Mouse (Mus musculus): Measurements from ENCODE around the gene Zmym6. TPM values are rescaled to one million over a fixed set of nuclear protein-coding genes. Genes with fewer than 3 reads are reported as not detected.

Zmym6 gene
- polyA plus RNA-seq, 1 experiment from 2014 or later: 22.3 TPM

GRCm38 (mm10) chr4:127138486-127138885 lies 61.3 kb downstream of the Zmym6 start:
- ATAC-seq (ENCODE audit: insufficient number of reproducible peaks, low FRiP score, low TSS enrichment, low read depth): no peak
- 68% methylated on average over 6 of the region's 6 CpGs for WGBS

GRCm38 (mm10) chr4:127150031-127150430 lies 72.8 kb downstream of the Zmym6 start:
- Histone ChIP-seq H3K4me3 (ENCODE audit: low read depth, low read length) (no peak overlapping the region), H3K9me3 (ENCODE audit: control insufficient read depth, low read length) (no peaks in the 10 kb centered on the region), H3K4me1 (ENCODE audit: control insufficient read depth, insufficient read depth, low read length) (no peaks in the 10 kb centered on the region), H3K27ac (replicated peaks; ENCODE audit: low read depth, low read length) (no peak overlapping the region), H3K36me3 (ENCODE audit: control insufficient read depth, insufficient read depth, low read length) (no peaks in the 10 kb centered on the region), H3K9ac (ENCODE audit: low read length) (no peak overlapping the region), H3K4me2 (ENCODE audit: low read depth, severe bottlenecking) (no peak overlapping the region), H3K27me3 (ENCODE audit: control insufficient read depth, insufficient read depth, low read length) (no peaks in the 10 kb centered on the region)
- whole genome bisulfite sequencing: 88% methylated on average over 13 of the region's 13 CpGs
- ATAC-seq (ENCODE audit: insufficient number of reproducible peaks, low FRiP score, low TSS enrichment, low read depth): no peak
- DNase-seq (ENCODE audit: low spot score): no peak

More at GRCm38 (mm10) chr4:127138486-127138885, 61.3 kb downstream of the Zmym6 start:
- DNase-seq (ENCODE audit: low spot score): no peak
- Histone ChIP-seq H3K4me3 (ENCODE audit: low read depth, low read length) (no peak overlapping the region), H3K27me3 (ENCODE audit: control insufficient read depth, insufficient read depth, low read length) (no peaks in the 10 kb centered on the region), H3K27ac (replicated peaks; ENCODE audit: low read depth, low read length) (no peak overlapping the region), H3K4me1 (ENCODE audit: control insufficient read depth, insufficient read depth, low read length) (no peaks in the 10 kb centered on the region), H3K36me3 (ENCODE audit: control insufficient read depth, insufficient read depth, low read length) (no peaks in the 10 kb centered on the region), H3K9ac (ENCODE audit: low read length) (no peak overlapping the region), H3K4me2 (ENCODE audit: low read depth, severe bottlenecking) (no peak overlapping the region), H3K9me3 (ENCODE audit: control insufficient read depth, low read length) (no peaks in the 10 kb centered on the region)

- H3K27ac ChIP-seq (replicated peaks; ENCODE audit: low read depth, low read length): no peak overlapping the region
- ATAC-seq (ENCODE audit: insufficient number of reproducible peaks, low FRiP score, low TSS enrichment, low read depth) (no peak), DNase-seq (ENCODE audit: low spot score) (no peak)
- no peaks in the 10 kb centered on the region for H3K36me3 ChIP-seq (ENCODE audit: control insufficient read depth, insufficient read depth, low read length)
- H3K4me2 ChIP-seq (ENCODE audit: low read depth, severe bottlenecking): no peak overlapping the region
- no peaks in the 10 kb centered on the region for H3K27me3 ChIP-seq (ENCODE audit: control insufficient read depth, insufficient read depth, low read length)
- 38% methylated on average over 1 of the region's 1 CpGs for WGBS
- no peaks in the 10 kb centered on the region for H3K4me1 ChIP-seq (ENCODE audit: control insufficient read depth, insufficient read depth, low read length)
- H3K4me3 ChIP-seq (ENCODE audit: low read depth, low read length): no peak overlapping the region
- no peaks in the 10 kb centered on the region for H3K9me3 ChIP-seq (ENCODE audit: control insufficient read depth, low read length)
- no peak overlapping the region for H3K9ac ChIP-seq (ENCODE audit: low read length)
Measured at GRCm38 (mm10) chr4:127153345-127153744, 76.2 kb downstream of the Zmym6 start.

- WGBS: 63% methylated on average over 5 of the region's 5 CpGs
- ATAC-seq (ENCODE audit: insufficient number of reproducible peaks, low FRiP score, low TSS enrichment, low read depth) (no peak), DNase-seq (ENCODE audit: low spot score) (no peak)
- Histone ChIP-seq H3K4me2 (ENCODE audit: low read depth, severe bottlenecking) (no peak overlapping the region), H3K9me3 (ENCODE audit: control insufficient read depth, low read length) (no peaks in the 10 kb centered on the region), H3K36me3 (ENCODE audit: control insufficient read depth, insufficient read depth, low read length) (no peaks in the 10 kb centered on the region), H3K27ac (replicated peaks; ENCODE audit: low read depth, low read length) (no peak overlapping the region), H3K4me3 (ENCODE audit: low read depth, low read length) (no peak overlapping the region), H3K27me3 (ENCODE audit: control insufficient read depth, insufficient read depth, low read length) (no peaks in the 10 kb centered on the region), H3K9ac (ENCODE audit: low read length) (no peak overlapping the region), H3K4me1 (ENCODE audit: control insufficient read depth, insufficient read depth, low read length) (no peaks in the 10 kb centered on the region)
Measured at GRCm38 (mm10) chr4:127155757-127156156, 78.6 kb downstream of the Zmym6 start.

GRCm38 (mm10) chr4:127157746-127158145 lies 80.6 kb downstream of the Zmym6 start:
- H3K9ac ChIP-seq (ENCODE audit: low read length): no peak overlapping the region
- ATAC-seq (ENCODE audit: insufficient number of reproducible peaks, low FRiP score, low TSS enrichment, low read depth) (no peak), DNase-seq (ENCODE audit: low spot score) (no peak)
- 83% methylated on average over 4 of the region's 4 CpGs for WGBS
- H3K36me3 ChIP-seq (ENCODE audit: control insufficient read depth, insufficient read depth, low read length): no peaks in the 10 kb centered on the region
- H3K4me3 ChIP-seq (ENCODE audit: low read depth, low read length): no peak overlapping the region
- H3K4me2 ChIP-seq (ENCODE audit: low read depth, severe bottlenecking): no peak overlapping the region
- no peaks in the 10 kb centered on the region for H3K27me3 ChIP-seq (ENCODE audit: control insufficient read depth, insufficient read depth, low read length)
- H3K9me3 ChIP-seq (ENCODE audit: control insufficient read depth, low read length): no peaks in the 10 kb centered on the region
- no peak overlapping the region for H3K27ac ChIP-seq (replicated peaks; ENCODE audit: low read depth, low read length)
- no peaks in the 10 kb centered on the region for H3K4me1 ChIP-seq (ENCODE audit: control insufficient read depth, insufficient read depth, low read length)

- peaks cover 21% of the 10 kb centered on the region for H3K27me3 ChIP-seq (ENCODE audit: control insufficient read depth, insufficient read depth, low read length)
- H3K9ac ChIP-seq (ENCODE audit: low read length): no peak overlapping the region
- H3K36me3 ChIP-seq (ENCODE audit: control insufficient read depth, insufficient read depth, low read length): no peaks in the 10 kb centered on the region
- H3K27ac ChIP-seq (replicated peaks; ENCODE audit: low read depth, low read length): no peak overlapping the region
- no peaks in the 10 kb centered on the region for H3K9me3 ChIP-seq (ENCODE audit: control insufficient read depth, low read length)
- no peak overlapping the region for H3K4me3 ChIP-seq (ENCODE audit: low read depth, low read length)
- ATAC-seq (ENCODE audit: insufficient number of reproducible peaks, low FRiP score, low TSS enrichment, low read depth): no peak
- no peak overlapping the region for H3K4me2 ChIP-seq (ENCODE audit: low read depth, severe bottlenecking)
- no peak for DNase-seq (ENCODE audit: low spot score)
- WGBS: 65% methylated on average over 8 of the region's 8 CpGs
- H3K4me1 ChIP-seq (ENCODE audit: control insufficient read depth, insufficient read depth, low read length): peaks cover 6% of the 10 kb centered on the region; the same call in 1 of the 2 replicates
Measured at GRCm38 (mm10) chr4:127163926-127164325, 86.7 kb downstream of the Zmym6 start.

- H3K4me1 ChIP-seq (ENCODE audit: control insufficient read depth, insufficient read depth, low read length): peaks cover 9% of the 10 kb centered on the region
- DNase-seq (ENCODE audit: low spot score) (no peak), ATAC-seq (ENCODE audit: insufficient number of reproducible peaks, low FRiP score, low TSS enrichment, low read depth) (no peak)
- WGBS: 74% methylated on average over 5 of the region's 5 CpGs
- H3K27ac ChIP-seq (replicated peaks; ENCODE audit: low read depth, low read length): no peak overlapping the region
- H3K36me3 ChIP-seq (ENCODE audit: control insufficient read depth, insufficient read depth, low read length): no peaks in the 10 kb centered on the region
- H3K27me3 ChIP-seq (ENCODE audit: control insufficient read depth, insufficient read depth, low read length): peaks cover 47% of the 10 kb centered on the region
- no peaks in the 10 kb centered on the region for H3K9me3 ChIP-seq (ENCODE audit: control insufficient read depth, low read length)
- H3K9ac ChIP-seq (ENCODE audit: low read length): no peak overlapping the region
- no peak overlapping the region for H3K4me3 ChIP-seq (ENCODE audit: low read depth, low read length)
- H3K4me2 ChIP-seq (ENCODE audit: low read depth, severe bottlenecking): no peak overlapping the region
Measured at GRCm38 (mm10) chr4:127167096-127167495, 89.9 kb downstream of the Zmym6 start.

- DNase-seq (ENCODE audit: low spot score) (no peak), ATAC-seq (ENCODE audit: insufficient number of reproducible peaks, low FRiP score, low TSS enrichment, low read depth) (no peak)
- peaks cover 9% of the 10 kb centered on the region for H3K4me1 ChIP-seq (ENCODE audit: control insufficient read depth, insufficient read depth, low read length)
- H3K27ac ChIP-seq (replicated peaks; ENCODE audit: low read depth, low read length): no peak overlapping the region
- H3K36me3 ChIP-seq (ENCODE audit: control insufficient read depth, insufficient read depth, low read length): no peaks in the 10 kb centered on the region
- no peaks in the 10 kb centered on the region for H3K9me3 ChIP-seq (ENCODE audit: control insufficient read depth, low read length)
- H3K27me3 ChIP-seq (ENCODE audit: control insufficient read depth, insufficient read depth, low read length): peaks cover 47% of the 10 kb centered on the region
- whole genome bisulfite sequencing: 17% methylated on average over 8 of the region's 8 CpGs
- no peak overlapping the region for H3K4me2 ChIP-seq (ENCODE audit: low read depth, severe bottlenecking)
- H3K9ac ChIP-seq (ENCODE audit: low read length): no peak overlapping the region
- peak overlapping the region; percentile 65; the same call in 1 of the 2 replicates for H3K4me3 ChIP-seq (ENCODE audit: low read depth, low read length)
Measured at GRCm38 (mm10) chr4:127167731-127168130, 90.5 kb downstream of the Zmym6 start.

- Histone ChIP-seq H3K27me3 (ENCODE audit: control insufficient read depth, insufficient read depth, low read length) (peaks cover 47% of the 10 kb centered on the region), H3K4me3 (ENCODE audit: low read depth, low read length) (peak overlapping the region; percentile 65), H3K4me1 (ENCODE audit: control insufficient read depth, insufficient read depth, low read length) (peaks cover 9% of the 10 kb centered on the region), H3K36me3 (ENCODE audit: control insufficient read depth, insufficient read depth, low read length) (no peaks in the 10 kb centered on the region), H3K4me2 (ENCODE audit: low read depth, severe bottlenecking) (peak overlapping the region; percentile 100), H3K27ac (replicated peaks; ENCODE audit: low read depth, low read length) (no peak overlapping the region), H3K9ac (ENCODE audit: low read length) (no peak overlapping the region), H3K9me3 (ENCODE audit: control insufficient read depth, low read length) (no peaks in the 10 kb centered on the region)
- WGBS: under 1% methylated on average over 38 of the region's 39 CpGs
- DNase-seq (ENCODE audit: low spot score) (peak; percentile 64), ATAC-seq (ENCODE audit: insufficient number of reproducible peaks, low FRiP score, low TSS enrichment, low read depth) (peak; percentile 63; the same call in 1 of the 2 replicates)
Measured at GRCm38 (mm10) chr4:127168211-127168913, 91.2 kb downstream of the Zmym6 start.
